Mouse (Mus musculus) Muller cell, postnatal 12 days (primary cell): ENCODE measurements around the gene Tmem229b.
"Not testable (repeated sequence)": the region's sequence is repeated elsewhere in the genome, so short reads cannot be mapped to it uniquely, and the experiment has no call there.

Experiments
- DNase-seq: peaks from one replicate; pipeline ENCODE4 v3.0.0-alpha.2; 2015; ENCODE audit errors: inconsistent ontology term

Gene Tmem229b

GRCm38 (mm10) chr12:79007126-79007753 lies at the start of gene Tmem229b:
Gene Tmem229b (minus strand): TSS chr12:79007627.
- peak; percentile 61 for DNase-seq

GRCm38 (mm10) chr12:79055276-79055675 lies 47.8 kb upstream of the Tmem229b start:
- DNase-seq: no peak

DNA sequence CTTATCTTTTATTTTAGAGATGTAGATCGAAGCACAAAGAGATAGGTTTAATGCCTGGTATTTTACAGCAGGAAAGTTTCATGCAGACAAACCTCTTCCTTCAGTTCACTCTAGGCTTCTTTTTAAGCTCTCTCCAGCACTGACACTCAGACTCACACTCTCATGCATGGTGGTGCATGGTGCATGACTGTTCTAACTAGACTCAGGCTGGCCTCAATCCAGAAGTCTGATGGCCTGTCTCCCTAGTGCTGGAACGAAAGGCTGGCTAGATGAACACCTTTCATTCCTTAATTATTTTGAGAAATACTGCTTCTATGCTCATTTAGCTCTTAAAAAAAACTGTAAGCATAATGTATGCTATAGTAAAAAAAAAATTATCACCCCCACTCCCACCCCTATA lies 44.6 kb upstream of the Tmem229b start:
- DNase-seq: no peak

- no peak for DNase-seq
These were observed 43.3 kb upstream of the Tmem229b start for GRCm38 (mm10) chr12:79050545-79051212.

DNA sequence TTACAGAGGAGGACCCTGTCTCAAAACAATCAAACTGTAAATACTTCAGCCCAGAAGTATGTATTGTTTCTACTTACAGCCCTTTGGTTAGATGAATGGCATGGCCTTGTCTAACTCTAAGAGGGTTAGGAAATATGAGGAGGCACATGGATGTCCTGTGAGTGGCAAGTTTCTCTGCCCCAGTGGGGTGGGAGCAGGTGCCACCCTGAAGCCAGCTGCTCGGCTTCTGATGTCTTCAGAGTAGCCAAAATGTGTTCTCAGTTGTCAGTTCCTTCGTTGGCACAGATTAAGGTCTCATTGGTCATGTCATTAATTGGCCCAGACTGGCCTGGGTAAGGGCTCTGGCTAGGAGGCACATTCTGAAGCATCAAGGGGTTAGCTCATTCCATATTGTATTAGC lies 42.4 kb upstream of the Tmem229b start:
- no peak for DNase-seq

DNA sequence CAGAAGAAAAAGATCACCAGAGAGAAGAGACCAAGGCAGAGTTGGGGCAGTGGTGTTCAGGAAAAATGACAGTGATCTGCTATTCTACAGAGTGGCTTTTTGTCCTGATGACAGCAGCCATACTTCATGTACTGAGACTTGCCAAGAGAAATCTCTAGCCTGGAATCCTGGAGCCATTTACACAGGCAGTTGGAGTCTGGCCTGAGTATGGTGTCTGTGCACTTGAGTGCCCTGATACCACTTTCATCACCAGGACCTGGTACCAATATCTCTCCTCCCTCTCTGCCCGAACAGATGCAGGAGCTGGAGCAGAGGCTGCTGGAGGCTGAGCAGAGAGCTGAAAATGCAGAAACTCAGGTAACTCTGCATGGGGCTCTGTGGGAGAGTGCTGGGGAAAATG lies 41.5 kb upstream of the Tmem229b start:
- no peak for DNase-seq

DNA sequence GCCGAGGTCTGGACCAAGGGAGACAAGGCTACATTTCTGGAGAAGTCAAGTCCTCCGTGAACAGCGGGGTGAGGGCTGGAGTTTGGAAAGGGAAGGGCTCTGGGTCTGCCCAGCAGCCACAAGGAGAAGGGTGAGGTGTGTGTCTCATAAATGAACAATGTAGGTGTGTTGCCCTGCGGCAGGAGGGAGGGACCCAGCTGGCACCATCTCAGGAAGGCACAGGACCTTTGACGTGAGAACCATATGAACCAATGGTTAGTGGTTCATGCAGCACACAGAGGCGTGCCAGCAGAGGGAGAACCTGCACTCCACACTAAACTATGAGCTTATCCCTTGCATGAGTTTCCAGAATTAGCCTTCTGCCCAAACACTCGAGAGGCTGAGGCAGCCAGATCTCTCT lies 39.8 kb upstream of the Tmem229b start:
- no peak for DNase-seq

GRCm38 (mm10) chr12:79046171-79046570 lies 38.7 kb upstream of the Tmem229b start:
- DNase-seq: no peak

GRCm38 (mm10) chr12:79044668-79045067 lies 37.2 kb upstream of the Tmem229b start:
- no peak for DNase-seq

DNA sequence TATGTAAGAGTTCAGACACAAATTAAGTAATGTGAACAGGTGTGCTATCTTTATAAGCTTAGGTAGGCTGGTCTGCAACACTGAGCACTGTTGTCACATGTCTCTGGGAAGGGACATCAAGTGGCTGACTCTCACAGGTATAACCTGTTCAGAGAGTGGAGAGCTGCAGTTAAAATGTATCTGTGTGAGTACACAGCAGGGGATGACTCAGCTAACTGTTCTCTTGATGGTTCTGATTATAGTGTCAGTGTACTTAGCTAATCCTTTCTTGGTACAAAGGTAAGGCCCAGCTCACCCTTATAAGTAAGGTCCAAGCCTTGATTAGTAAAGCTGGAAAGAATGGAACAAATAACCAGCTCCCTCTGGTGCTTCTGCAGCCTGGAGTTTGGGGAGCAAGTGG lies 34.0 kb upstream of the Tmem229b start:
- DNase-seq: no peak

GRCm38 (mm10) chr12:79040201-79040827 lies 32.9 kb upstream of the Tmem229b start:
- DNase-seq: no peak

DNA sequence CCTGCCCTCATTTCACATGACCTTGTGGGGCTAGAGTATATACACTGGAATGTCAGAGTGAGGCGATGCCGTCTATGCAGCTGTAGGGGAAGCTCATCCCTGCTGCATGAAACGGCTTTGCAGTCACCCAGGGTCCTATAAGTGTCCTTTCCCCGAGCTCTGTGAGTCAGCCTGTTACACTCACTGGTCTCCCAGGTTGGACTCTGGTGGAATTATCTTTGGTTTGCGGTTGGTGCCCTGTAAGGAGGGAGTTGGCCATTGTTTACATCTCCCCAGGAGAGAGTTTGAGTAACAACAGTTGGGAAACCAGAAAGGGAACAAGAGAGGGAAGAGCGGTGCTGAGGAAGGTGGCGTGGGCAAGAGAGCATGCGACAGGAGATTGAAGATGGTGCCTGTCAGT lies 32.3 kb upstream of the Tmem229b start:
- no peak for DNase-seq

DNA sequence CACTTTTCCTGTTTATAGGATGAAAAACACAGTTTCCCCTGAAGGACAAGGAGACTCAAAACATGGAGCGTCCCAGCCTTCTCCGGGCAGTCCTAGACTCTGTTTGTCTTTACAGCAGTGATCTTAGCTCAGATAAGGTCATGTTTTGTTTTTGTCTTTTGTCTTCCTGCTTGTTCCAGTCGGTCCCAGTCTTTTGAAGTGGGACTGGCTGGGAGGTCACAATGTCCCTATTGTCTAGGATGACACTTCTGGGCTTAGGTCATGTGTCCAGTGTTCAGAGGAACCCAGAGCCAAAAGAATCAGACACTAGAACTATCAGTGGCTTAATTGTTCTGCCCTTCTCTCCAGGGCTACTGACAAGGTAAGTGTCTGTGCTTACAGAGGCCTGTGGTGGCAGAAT lies 27.9 kb upstream of the Tmem229b start:
- peak; percentile 6 for DNase-seq

DNA sequence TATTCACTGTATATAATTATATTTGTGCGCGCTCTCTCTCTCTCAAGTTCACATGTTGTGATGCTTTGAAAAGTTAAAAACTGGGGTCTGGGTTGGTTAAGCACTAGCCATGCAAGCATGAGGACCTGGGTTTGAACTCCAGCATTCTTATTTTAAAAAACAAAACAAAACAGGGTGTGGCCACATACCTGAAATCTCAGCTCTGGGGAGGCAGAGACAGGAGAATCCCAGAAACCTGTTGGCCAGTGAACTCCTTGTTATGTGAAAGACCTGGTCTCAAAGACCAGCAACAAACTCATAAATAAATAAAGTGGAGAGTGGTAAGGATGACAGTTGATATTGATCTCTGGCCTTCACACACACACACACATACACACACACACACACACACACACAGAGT lies 26.9 kb upstream of the Tmem229b start:
- DNase-seq: no peak

- DNase-seq: peak; percentile 65
These were observed 21.8 kb upstream of the Tmem229b start, which contains the start of gene Plekhh1 for GRCm38 (mm10) chr12:79028911-79029861. Gene Plekhh1 (plus strand): TSS chr12:79029163.

- not testable (repeated sequence) for DNase-seq
These were observed 20.1 kb upstream of the Tmem229b start for GRCm38 (mm10) chr12:79027526-79027925.

DNA sequence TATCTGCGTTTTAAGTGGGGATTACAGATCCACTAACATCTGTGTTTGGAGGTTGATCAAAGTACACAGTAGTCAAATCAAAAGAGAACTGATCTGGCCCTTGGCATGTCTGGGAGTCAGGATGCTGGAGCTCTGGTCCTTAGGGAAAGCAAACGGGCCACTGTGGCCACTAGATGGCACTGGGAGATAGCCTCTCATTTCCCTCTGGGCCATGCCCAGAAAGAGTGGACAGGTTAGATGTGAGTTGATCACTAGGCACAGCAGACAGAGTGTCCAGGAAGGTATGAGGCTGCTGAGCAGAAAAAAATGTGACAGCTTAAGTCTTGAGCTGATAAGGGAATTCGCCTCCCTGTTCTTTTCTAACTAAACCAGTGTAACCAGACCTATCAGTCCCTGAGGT lies 15.5 kb upstream of the Tmem229b start:
- peak; percentile 55 for DNase-seq

DNA sequence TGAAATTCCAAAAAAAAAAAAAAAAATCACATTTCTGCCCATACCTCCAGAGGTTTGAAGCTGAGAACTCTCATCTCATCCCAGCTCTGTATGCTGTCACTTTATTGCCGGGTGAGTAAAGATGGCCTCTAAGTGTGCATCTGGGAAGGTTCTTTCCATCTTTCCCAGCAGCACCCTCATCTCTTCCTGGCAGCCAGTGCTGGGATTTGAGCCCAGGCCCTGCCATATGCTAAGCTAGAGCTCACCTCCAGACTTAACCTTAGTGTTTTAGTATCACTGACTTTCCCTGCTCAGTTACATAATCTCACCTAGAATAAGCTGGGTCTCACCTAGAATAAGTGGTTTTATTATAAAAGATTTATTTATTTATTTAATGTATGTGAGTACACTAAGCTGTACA lies 14.5 kb upstream of the Tmem229b start:
- DNase-seq: no peak

- peak; percentile 67 for DNase-seq
These were observed 10.6 kb upstream of the Tmem229b start for GRCm38 (mm10) chr12:79017994-79018399.

- DNase-seq: peak; percentile 45
These were observed 8.7 kb upstream of the Tmem229b start for GRCm38 (mm10) chr12:79016109-79016508.

GRCm38 (mm10) chr12:79010569-79010968 lies 3.1 kb upstream of the Tmem229b start:
- DNase-seq: no peak
